Mouse (Mus musculus) heart, adult 2 months (tissue): ENCODE measurements around the gene Tacr2.
A peak's percentile ranks its signal among the peaks of the same experiment; 100 is the strongest.

ENCODE experiments used
- CTCF ChIP-seq: fragments of 200-600 bp; IDR thresholded peaks from 2 replicates; pipeline ENCODE4 v1.8.1; 2022; ENCODE audit warnings: antibody characterized with exemption, mild to moderate bottlenecking, moderate library complexity
- EP300 ChIP-seq: fragments of 200-500 bp; IDR thresholded peaks from 2 replicates; pipeline ENCODE4 v1.6.1; 2011; ENCODE audit warnings: low read depth, low read length, control low read depth; ENCODE audit not compliant: insufficient read depth
- POLR2A ChIP-seq: fragments of 200-500 bp; IDR thresholded peaks from 2 replicates; pipeline ENCODE4 v1.6.1; 2011; ENCODE audit warnings: mild to moderate bottlenecking, low read depth, low read length, control low read depth; ENCODE audit not compliant: insufficient read depth

- TF ChIP-seq CTCF = peak; percentile 98
- TF ChIP-seq POLR2A = no peak
- TF ChIP-seq EP300 = no peak
These were observed 23.0 kb downstream of the Tacr2 start for GRCm38 (mm10) chr10:62275235-62275634.
